Mouse (Mus musculus): ENCODE measurements around the gene Med12l.

GRCm38 (mm10) chr3:59113973-59114517 is 108.4 kb downstream of the Med12l start:
- TF ChIP-seq CTCF (IDR thresholded peaks at IDR 0.05; ENCODE audit: low read depth, low read length): no peak
- TF ChIP-seq GATA1 (IDR thresholded peaks at IDR 0.05; ENCODE audit: borderline replicate concordance, low read length): no peak
- TF ChIP-seq POLR2AphosphoS5 (IDR thresholded peaks at IDR 0.05; ENCODE audit: insufficient replicate concordance, low read depth, low read length): no peak
- no peak for TF ChIP-seq TAL1 (conservative IDR thresholded peaks at IDR 0.05; ENCODE audit: low read depth, low read length)
